Mouse (Mus musculus): ENCODE measurements around the gene Ugt1a7c.

The Ugt1a7c gene

GRCm38 (mm10) chr1:88260604-88261377, 165.9 kb downstream of the Ugt1a7c start:
- no peak for DNase-seq (ENCODE audit: low read depth, low spot score)

DNA sequence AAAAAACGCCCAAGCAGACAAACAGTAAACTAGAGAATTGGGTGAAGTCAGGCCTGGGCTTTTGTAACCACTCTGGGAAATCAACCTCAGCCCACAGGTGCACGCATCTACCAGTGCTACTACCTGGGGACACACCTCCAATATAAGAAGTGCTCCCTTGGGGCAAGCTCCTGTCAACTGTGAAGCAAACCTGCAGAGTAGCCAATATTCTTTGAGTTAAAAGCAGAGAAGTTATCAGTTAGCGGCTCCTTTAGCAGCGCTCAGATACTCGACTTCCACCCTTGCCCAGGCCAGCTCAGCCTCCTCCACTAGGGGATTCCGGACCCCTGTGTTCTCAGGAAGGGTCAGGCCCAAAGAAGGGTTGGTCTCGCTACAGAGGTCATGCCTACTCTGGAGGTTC, 166.8 kb downstream of the Ugt1a7c start:
- no peak for DNase-seq (ENCODE audit: low read depth, low spot score)

DNA sequence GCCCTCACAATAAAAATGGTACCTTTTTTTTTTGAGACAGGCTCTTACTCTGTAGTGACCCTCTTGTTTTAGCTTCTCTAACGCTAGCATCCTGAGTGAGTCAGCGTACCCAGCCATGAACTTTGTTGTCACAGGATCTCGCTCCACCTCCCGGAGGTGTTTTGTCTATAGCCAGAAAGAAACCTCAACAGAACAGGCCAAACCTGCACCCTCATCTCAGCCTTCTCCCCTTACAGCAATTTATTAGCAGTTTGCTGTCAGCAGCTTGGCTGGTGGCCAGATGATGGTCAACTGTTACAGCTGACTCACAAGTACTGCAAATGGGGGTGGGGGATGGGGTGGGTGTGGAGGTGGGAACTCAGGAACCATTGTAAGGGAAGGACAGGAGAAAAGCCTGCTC, 167.4 kb downstream of the Ugt1a7c start:
- no peak for DNase-seq (ENCODE audit: low read depth, low spot score)

DNA sequence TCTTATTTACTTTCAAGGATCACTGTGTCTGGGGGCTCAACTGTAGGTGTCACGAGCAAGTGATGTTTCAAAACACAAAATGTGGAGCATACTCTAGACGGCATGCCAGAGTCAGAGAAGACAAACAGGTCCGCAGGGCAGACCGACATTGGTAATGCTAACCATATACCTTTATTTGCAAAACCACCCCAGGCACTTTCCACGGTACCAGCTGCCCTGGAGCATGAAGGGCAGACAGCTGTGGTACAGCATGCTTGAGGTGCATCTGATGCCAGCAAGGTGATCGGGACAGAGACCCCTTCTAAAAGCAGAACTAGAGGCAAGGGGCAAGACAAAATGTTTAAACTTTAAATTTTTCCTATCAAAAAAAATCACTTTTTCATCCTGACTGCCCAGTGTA, 168.1 kb downstream of the Ugt1a7c start:
- no peak for DNase-seq (ENCODE audit: low read depth, low spot score)

GRCm38 (mm10) chr1:88263778-88264177, 168.9 kb downstream of the Ugt1a7c start:
- no peak for DNase-seq (ENCODE audit: low read depth, low spot score)

GRCm38 (mm10) chr1:88264237-88264868, 169.5 kb downstream of the Ugt1a7c start:
- DNase-seq (ENCODE audit: low read depth, low spot score): no peak

DNA sequence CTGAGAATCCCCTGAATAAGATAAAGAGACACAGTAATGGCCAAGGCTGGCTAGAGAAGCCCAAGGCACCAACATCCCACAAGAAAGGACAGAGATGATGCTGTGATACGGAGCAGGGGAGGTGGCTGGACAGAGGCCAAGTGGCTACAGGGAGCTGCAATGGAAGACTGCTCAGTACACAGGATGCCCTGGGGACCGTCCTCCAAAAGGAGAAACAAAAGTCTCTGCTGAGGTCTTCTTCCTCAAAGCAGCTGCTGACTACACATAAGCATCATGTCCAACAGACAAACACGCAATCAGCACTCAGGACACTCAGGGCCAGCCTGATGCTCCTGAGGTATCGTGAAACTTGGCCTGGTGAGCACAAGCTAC, 170.0 kb downstream of the Ugt1a7c start:
- no peak for DNase-seq (ENCODE audit: low read depth, low spot score)

GRCm38 (mm10) chr1:88266123-88266522, 171.3 kb downstream of the Ugt1a7c start:
- no peak for DNase-seq (ENCODE audit: low read depth, low spot score)

- no peak for DNase-seq (ENCODE audit: low read depth, low spot score)
Measured at GRCm38 (mm10) chr1:88267489-88267888, 172.6 kb downstream of the Ugt1a7c start.

DNA sequence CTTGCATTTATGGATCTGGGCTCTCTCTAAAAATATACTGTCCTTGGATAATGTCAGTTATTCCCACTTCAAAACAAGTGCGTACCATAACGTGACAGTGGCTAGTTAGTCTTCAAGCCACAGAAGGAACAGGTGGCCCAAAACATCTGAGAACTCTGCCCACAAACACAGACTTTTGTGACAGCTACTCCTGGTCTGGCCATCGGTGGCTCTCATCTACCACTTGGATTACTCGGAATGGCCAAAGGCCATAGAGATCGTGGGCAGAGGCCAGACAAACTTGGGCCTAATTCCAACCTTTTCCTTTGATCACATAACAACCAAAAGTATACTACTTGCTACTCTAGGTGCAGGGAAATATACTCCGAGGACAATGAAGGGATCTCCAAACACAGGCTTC, 173.2 kb downstream of the Ugt1a7c start:
- no peak for DNase-seq (ENCODE audit: low read depth, low spot score)

All from CD4-positive helper T cell, adult 2 months (primary cell).